Mouse (Mus musculus) left cerebral cortex, postnatal 25 days (tissue): ENCODE results near the gene Acox3. TPM values are rescaled to one million over a fixed set of nuclear protein-coding genes. Genes with fewer than 3 reads are reported as not detected.

Experiments used
- DNase-seq, 2 experiments: peaks; one replicate each; pipeline ENCODE4 v3.0.0; 2022; ENCODE audit warnings: low spot score in 2 of 2, mixed read lengths in 1 of 2
- intact Hi-C: fragments of 180-260 bp; cut with DNase I; formaldehyde crosslinking; loops from one replicate; pipeline ENCODE4 v1.15.1; 2025
- total RNA-seq, 2 experiments: library from RNA; stranded (reverse); gene quantifications; 2 replicates each; pipeline ENCODE4 v1.2.3; 2021

The Acox3 gene
- total RNA-seq, 2 experiments from 2014 or later: 26.6 to 29.5 TPM

- intact Hi-C loops: no loop called here
- no peak for DNase-seq
Measured at GRCm38 (mm10) chr5:35641961-35642584, 59.2 kb downstream of the Acox3 start.

DNA sequence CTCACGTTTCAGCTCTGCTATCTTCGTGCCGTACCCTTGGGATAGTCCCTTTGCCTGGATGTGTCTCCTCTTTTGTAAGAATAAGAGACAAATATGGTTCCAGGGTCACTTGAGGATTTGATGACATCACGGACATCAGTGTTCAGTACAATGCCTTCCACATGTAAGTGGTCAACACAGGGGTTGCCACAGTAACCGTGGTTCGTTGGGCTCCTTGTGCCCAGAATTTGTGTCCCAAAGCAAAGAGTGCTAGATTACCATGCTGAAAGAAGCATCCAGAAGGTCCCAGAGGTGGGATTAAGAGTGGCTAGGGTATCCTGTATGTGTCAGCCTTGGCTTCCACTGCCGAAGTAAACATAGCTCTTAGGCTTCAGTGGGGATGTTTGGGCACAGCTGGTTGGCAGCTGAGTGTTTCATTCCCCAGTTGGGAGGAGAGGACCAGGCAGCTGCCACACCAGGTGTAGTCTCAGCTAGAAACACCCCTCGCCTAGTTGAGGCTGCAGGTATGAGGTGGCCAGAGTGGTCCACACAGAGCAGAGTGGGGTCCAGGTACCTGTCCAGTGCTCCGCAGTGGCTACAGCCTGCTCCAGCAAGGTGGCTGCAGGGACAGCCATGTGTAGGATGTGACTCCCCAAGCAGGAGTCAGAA, 60.7 kb downstream of the Acox3 start:
- intact Hi-C loops: no loop called here
- no peak for DNase-seq

DNA sequence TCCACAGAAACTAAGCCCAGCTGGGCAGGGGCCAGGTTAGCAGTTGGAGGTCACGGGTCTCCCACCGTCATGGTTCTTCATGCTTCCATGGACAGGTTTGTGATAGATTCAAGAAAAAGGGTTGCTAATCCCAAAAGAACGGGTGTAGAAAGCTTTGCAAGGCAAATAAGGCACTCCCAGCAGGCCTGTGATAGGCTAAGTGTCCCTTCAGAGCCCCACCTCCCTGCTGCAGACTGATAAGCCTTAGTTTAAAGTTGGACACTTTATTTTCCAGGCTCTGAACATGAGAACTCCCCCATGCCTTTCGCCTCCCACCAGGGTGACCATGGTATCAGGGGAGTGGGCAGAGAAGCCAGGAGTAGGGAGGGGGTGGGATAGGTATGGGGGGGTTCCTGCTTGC, 61.2 kb downstream of the Acox3 start:
- DNase-seq: no peak
- intact Hi-C loops: no loop called here

DNA sequence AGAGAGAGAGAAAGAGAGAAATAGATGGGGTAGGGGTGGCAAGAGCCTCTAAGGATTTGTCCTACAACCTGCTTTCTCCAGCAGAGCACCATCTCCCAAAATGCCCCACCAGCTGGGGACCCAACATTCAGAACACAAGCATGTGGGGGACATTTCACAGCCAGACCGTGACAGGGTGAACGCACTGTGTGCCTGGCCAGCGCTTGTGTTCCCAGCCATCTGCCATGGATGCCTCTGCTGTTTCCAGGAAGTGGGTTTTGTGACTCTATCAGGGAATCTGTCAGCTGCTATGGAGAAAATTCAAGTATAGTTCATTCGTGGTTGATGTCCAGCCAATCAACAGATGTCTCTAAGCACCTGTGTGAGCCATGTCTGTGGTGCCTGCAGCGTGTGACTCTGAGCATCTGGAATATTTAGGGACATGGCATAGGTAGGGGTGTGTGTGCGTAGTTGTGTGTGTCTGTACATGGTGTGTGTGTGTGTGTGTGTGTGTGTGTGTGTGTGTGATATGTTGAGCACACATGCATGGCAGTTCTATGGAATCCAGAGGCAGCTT, 63.2 kb downstream of the Acox3 start:
- intact Hi-C loops: no loop called here
- DNase-seq: no peak

GRCm38 (mm10) chr5:35646927-35647326, 64.1 kb downstream of the Acox3 start:
- intact Hi-C loops: no loop called here

GRCm38 (mm10) chr5:35647562-35647961, 64.7 kb downstream of the Acox3 start:
- no peak for DNase-seq
- intact Hi-C loops: no loop called here

More at GRCm38 (mm10) chr5:35646927-35647326, 64.1 kb downstream of the Acox3 start:
- no peak for DNase-seq

DNA sequence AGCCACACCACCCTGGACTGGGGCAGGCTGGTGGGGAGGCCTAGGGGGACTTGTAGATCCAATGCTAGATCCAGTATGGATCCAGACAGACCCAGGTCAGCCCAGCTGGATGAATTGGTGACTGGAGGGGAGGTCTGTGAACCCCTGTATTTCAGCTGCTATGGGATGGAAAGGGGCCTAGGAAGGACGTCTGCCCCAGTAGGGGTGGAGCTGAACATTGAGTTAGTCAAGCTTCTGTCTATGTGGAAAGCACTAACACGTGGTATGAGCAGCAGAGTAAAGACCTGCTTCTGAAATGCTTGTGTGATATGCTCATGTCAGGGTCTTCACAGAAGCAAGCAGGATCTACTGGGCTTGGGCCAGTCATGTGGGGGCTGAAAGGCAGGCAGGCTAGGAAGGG, 65.4 kb downstream of the Acox3 start:
- DNase-seq: no peak
- intact Hi-C loops: no loop called here

DNA sequence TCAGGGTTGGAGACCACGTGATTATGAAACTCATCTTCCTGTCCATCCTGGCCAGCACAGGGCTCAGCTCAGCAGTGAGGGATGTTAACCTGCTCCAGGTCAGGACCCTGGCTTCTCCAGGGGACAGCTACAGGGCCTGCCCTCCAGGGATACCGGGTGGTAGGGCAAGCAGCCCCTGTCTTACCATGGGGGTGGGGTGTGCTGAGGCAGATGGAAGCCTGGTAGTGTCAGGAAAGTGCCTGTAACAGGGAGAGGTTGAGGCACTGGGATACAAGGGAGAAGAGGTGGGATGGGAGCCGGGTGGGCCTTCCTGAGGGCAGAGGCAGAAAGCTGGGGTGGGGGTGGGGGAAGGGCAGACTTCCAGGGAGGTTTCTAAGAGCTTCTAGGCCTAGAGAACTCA, 69.5 kb downstream of the Acox3 start:
- DNase-seq: no peak
- intact Hi-C loops: no loop called here

- intact Hi-C loops: no loop called here
- no peak for DNase-seq
Measured at GRCm38 (mm10) chr5:35652872-35653271, 70.0 kb downstream of the Acox3 start.

DNA sequence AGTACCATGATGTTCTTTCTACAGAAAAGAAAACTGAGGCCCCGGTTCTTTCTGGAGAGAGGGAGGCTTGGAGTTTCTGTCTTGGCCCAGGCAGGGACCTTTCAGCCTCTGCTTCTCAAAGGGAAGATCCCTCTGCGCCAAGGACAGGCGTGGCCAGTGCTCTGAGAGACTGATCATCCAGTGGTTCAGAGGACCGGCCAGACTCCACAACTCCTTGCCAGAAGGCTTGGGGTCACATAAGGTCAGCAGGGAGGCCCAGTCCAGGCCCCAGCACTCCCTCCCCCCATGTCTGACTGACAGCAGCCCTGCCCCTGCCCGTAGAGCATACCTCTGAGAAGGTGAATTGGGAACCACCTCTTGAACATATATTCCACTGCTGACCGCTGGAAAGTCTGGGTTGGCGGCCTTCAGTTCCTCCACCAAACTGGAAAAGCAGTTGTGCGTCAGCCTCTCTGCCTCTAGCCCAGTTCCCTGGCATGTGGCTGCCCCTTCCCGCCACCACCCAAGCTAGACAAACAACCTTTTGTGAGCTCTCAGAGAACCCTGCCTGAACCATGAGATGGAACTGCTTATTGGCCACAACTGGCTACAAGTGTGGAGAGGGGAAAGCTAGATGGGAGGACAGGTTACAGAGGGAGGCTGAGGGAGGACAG, 71.0 kb downstream of the Acox3 start:
- intact Hi-C loops: no loop called here
- DNase-seq: no peak

DNA sequence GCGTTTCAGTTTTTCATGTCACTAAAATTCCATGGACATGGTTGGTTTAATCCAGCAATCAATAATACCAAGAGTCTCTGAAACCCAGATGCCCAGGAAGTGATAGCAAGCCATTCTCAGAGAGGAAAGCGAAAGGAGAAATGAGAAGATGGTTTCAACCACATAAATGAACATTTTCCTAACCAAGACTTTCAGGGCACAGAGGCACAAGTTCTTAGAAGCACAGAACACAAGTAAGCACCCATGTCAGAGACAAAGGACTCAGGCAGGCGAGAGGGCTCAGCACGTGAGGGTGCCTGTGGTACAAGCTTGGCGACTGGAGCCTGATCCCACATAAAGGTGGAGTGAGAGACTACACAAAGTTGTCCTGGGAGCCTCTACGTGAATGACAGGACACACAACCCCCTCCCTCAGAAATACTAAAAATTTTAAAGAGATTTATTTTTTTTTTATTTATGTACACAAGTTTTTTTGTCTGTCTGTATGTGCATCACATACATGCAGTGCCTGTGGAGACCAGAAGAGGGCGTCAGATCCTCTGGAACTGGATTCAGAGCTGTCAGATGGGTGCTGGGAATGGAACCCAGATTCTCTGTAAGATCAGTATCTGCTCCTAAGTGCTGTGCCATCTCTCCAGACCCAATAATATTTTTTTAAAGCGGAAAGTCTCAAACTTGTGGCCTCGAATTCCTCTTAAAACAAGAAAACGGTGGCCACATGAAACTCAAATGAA, 73.1 kb downstream of the Acox3 start:
- DNase-seq: no peak
- intact Hi-C loops: no loop called here

GRCm38 (mm10) chr5:35659503-35659902, 76.7 kb downstream of the Acox3 start:
- intact Hi-C loops: no loop called here

DNA sequence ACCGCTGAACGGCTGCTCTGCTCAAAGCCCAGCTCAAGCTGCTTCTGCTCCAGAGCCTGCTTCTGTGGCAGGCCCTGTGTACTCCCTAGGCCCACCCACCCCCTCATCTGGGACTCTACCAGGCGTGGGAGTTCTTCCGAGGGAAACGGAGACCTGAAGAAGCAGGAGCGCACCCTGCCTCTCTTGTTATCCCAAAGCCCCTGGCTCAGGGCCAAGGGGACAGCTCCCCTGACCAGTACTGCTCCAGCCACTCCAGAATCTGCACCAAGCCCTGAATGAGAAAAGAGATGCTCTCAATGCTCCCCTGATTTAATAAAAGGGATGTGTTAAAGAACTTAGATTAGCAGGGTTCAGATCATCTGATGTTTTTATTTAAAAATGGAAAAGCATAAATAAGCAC, 78.4 kb downstream of the Acox3 start:
- DNase-seq: no peak
- intact Hi-C loops: no loop called here

More at GRCm38 (mm10) chr5:35659503-35659902, 76.7 kb downstream of the Acox3 start:
- no peak for DNase-seq

DNA sequence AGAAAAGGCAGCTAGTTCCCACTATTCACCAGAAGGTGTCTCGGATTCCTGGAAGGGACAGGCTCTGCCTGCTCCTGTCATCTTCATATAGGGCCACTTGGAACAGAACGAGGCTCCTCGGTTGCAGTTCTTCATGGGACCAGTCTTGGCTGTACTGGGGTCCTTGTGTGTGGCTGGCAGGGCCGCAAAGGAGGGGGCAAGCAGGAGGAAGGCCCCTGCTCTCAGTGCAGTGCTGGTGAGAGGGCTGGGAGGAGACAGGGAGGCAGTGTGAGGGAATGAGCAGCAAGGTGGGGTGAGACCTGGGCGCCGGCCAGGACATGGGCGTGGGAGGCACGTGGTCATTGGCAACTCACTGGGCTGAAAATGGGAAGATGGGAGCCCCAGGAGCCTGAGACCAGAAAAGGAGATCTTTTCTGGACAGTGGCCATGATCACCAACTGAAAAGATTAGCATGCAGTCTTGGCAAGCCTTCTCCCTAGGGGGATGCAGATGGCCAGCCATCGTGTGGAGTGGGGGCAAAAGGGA, 79.2 kb downstream of the Acox3 start:
- no peak for DNase-seq
- intact Hi-C loops: no loop called here

Other genes with a start within 250 kb of the Acox3 start
- gene Hmx1, start 193.9 kb upstream of the Acox3 start, total RNA-seq: not detected
- under 1 TPM; 0.16 to 0.39 TPM for gene Cpz, start 57.3 kb upstream of the Acox3 start, total RNA-seq
- 1 to 10 TPM; 7.6 to 8.7 TPM for gene Trmt44, start 8.0 kb upstream of the Acox3 start, total RNA-seq
- 1 to 10 TPM; 6.4 to 7.4 TPM for gene Htra3, start 96.7 kb downstream of the Acox3 start, total RNA-seq
- gene Sh3tc1, start 156.9 kb downstream of the Acox3 start, total RNA-seq: 1 to 10 TPM; 2.7 to 3.0 TPM
- 100 to 1,000 TPM; 175 to 209 TPM for gene Ablim2, start 174.8 kb downstream of the Acox3 start, total RNA-seq